Comparison of ENCODE assay signal across 8 mouse cellular contexts in the genomic region with DNA sequence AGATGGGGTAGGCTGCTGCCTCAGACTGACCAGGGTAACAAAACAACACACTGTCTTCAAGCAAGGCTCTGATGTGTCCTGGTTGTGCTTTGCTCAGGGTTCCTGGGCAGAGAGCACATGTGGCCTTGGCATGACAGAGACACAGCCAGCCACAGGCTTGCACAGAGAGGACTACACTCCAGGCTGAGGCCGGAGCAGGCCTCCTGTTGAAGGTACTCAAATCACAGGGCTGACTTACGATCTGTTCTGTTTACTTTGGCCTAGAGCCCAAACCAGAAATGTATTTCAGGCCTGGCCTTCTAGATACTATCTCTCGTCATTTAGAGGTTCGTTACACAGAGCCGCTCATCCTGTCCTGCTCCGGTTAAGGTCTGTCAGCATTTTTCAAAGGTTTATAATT.
DNase-seq lines count a peak whose midpoint lies in the region; ATAC-seq lines count a peak whose summit lies in the region.

No protein-coding gene starts in this region.

- no peak for DNase-seq in heart, postnatal 36 days
- DNase-seq in adrenal gland, postnatal 10 days: peak; percentile 60
- peak; percentile 11 to 17 for DNase-seq in kidney, adult 8-10 months
- peak; percentile 39 for DNase-seq in lung, postnatal 25 days (ENCODE audit: low spot score)
- DNase-seq in left cerebral cortex, postnatal 25 days (ENCODE audit: low spot score in 2 of 2): no peak
- DNase-seq in right cerebral cortex, postnatal 10 days (ENCODE audit: low spot score in 2 of 2): no peak

- WGBS in heart, embryonic 12.5 days: 28% methylated on average over 6 of the region's 6 CpGs
- WGBS in hindbrain, embryonic 12.5 days: 72% methylated on average over 6 of the region's 6 CpGs

- intact Hi-C loops in heart, postnatal 36 days (cut with DNase I): no loop called here
- intact Hi-C loops in left cerebral cortex, postnatal 25 days (cut with DNase I): no loop called here

- H3K4me2 ChIP-seq in heart, embryonic 12.5 days: no peak overlapping the region
- H3K4me2 ChIP-seq in hindbrain, embryonic 12.5 days (replicated peaks): no peak overlapping the region

- 0 out of 2 replicates have a peak overlapping the region, but pooled peaks have one; percentile 14 for H3K27ac ChIP-seq in heart, embryonic 12.5 days (ENCODE audit: poor library complexity, severe bottlenecking)
- H3K27ac ChIP-seq in hindbrain, embryonic 12.5 days: no peak overlapping the region; the same call in 1 of the 2 replicates

- H3K27me3 ChIP-seq in heart, embryonic 12.5 days (replicated peaks): peaks cover 14% of the 10 kb centered on the region; the same call in 1 of the 2 replicates
- no peaks in the 10 kb centered on the region for H3K27me3 ChIP-seq in hindbrain, embryonic 12.5 days

- no peaks in the 10 kb centered on the region for H3K36me3 ChIP-seq in heart, embryonic 12.5 days
- no peaks in the 10 kb centered on the region for H3K36me3 ChIP-seq in hindbrain, embryonic 12.5 days

- no peak overlapping the region for H3K9ac ChIP-seq in heart, embryonic 12.5 days
- H3K9ac ChIP-seq in hindbrain, embryonic 12.5 days: no peak overlapping the region

- peak; percentile 68 for ATAC-seq in heart, embryonic 12.5 days (ENCODE audit: insufficient number of reproducible peaks, low FRiP score)
- ATAC-seq in hindbrain, embryonic 12.5 days (ENCODE audit: low FRiP score): no peak

- H3K4me3 ChIP-seq in heart, embryonic 12.5 days: no peak overlapping the region
- H3K4me3 ChIP-seq in hindbrain, embryonic 12.5 days: no peak overlapping the region

- peaks cover 7% of the 10 kb centered on the region for H3K9me3 ChIP-seq in heart, embryonic 12.5 days (replicated peaks)
- 0 out of 2 replicates have a peak, but pooled peaks cover 4% of the 10 kb centered on the region for H3K9me3 ChIP-seq in hindbrain, embryonic 12.5 days (replicated peaks)

- H3K4me1 ChIP-seq in heart, embryonic 12.5 days (replicated peaks): peaks cover 18% of the 10 kb centered on the region
- no peaks in the 10 kb centered on the region; the same call in 1 of the 2 replicates for H3K4me1 ChIP-seq in hindbrain, embryonic 12.5 days

Comparison
In these comparisons a context has a peak if more than half of its experiments do, and no peak if none do; other contexts are left out.
1. DNase-seq: peak in adrenal gland, postnatal 10 days (single experiment), kidney, adult 8-10 months (2 of 2) and lung, postnatal 25 days (single experiment); none in heart, postnatal 36 days (0 of 2), left cerebral cortex, postnatal 25 days (0 of 2) and right cerebral cortex, postnatal 10 days (0 of 2).